Mouse (Mus musculus) frontal cortex, postnatal 36 days (tissue): Measurements from ENCODE around the gene Dhx37.
"Not testable (repeated sequence)": the region's sequence is repeated elsewhere in the genome, so short reads cannot be mapped to it uniquely, and the experiment has no call there.

Experiments used
- DNase-seq, 2 experiments: peaks; one replicate each; pipeline ENCODE4 v3.0.0; 2022; ENCODE audit warnings: low spot score in 2 of 2

Dhx37 gene

DNA sequence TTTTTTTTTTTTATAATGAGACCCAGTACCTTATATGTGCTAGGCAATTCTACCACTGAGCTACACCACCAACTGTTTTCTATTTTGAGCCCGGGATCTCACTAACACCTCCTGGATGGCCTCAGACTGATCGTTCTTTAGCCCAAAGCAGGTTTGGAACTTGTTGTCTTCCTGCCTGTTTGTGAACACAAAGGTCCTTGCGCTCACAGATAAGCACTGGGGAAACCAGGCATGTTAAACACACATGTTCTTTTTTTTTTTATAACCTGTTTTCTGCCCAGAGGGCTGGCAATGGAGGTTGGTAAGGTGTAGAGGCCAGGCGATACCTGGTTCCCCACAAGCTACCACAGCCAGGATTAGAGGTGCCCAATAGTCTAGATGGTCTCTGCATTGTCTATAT lies 14.7 kb upstream of the Dhx37 start:
- DNase-seq: no peak

DNA sequence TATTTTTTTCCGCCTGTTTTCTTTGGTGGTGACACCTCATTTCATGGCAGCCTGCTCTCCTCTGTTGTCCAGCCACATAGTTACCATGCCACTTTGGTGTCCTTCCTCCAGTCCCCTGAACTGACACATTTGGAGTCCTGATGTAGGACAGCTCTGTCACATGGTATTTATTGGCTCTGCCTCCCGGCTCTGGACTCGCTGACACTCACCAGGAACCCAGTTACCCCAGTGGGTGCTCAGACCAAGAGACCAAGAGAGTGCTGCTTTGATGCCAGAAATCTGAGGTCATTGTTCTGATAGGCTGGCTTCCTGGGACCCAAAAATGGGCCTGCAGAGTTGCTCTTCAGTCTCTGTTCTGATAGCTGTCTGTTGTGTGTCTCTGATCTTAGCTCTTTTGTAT lies 14.1 kb upstream of the Dhx37 start:
- no peak for DNase-seq

DNA sequence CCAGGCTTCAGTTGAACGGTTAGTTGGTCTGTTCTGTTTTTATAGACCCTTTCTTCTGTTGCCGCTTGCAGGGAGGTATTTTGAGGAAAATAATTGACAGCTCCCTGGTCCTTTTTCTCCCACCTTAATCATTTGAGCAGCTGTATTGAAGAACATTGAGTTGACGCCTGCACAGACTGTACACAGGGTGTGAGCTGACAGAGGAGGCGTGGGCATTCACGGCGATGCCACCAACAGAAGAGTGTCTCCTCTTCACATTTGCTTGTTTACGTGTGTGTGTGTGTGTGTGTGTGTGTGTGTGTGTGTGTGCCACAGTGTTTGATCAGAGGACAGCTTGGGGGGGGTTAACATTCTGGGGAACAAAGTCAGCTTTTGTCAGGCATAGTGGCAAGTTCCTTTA lies 12.4 kb upstream of the Dhx37 start:
- DNase-seq: peak in 1 of 2 experiments; percentile 23

DNA sequence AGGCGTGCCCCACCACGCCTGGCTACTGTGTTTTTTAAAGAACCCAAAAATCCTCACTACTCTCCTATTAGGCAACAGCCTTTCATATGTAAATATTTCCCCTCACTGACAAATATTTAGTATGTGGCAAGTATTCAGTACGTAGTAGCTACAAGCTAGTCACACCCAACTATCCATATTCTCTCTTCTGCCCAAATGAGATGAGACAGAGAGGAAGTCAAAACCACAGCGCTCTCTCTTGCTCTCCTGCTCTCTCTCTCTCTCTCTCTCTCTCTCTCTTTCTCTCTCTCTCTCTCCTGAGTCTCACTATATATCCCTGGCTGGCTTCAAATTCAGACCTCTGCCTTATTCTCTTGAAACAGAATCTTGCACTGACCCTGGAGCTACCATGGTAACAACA lies 10.6 kb upstream of the Dhx37 start:
- no peak for DNase-seq

DNA sequence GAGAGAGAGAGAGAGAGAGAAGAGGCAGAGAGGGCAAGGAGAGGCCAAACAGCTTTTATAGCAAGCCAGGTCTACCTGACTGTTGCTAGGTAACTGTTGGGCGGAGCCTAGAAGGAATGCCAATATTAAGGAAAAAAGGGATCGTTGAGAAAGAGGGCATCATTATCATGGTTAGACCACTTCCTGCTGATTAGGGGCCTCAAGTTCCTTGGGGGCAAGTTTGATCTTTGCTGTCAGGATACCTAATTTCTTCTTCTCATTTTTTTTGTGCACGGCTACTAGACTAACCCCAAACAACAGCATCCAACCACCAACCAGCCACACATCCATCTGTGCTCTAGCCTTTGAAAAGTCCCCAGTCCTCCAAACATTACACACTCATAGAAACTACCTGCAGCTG lies 10.0 kb upstream of the Dhx37 start:
- DNase-seq: no peak

DNA sequence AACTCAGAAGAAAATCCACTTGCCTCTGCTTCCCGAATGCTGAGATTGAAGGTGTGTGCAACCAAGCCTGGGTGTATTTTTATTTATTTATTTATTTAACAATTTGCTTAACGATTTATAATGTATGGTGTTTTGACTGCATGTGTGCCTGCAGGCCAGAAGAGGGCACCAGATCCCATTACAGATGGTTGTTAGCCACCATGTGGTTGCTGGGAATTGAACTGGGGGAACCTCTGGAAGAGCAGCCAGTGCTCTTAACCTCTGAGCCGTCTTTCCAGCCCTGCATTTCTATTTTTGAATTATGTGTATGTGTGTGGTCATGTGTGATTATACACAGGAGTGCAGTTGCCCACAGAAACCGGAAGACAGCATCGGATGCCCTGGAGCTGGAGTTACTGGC lies 9.4 kb upstream of the Dhx37 start:
- DNase-seq: no peak

DNA sequence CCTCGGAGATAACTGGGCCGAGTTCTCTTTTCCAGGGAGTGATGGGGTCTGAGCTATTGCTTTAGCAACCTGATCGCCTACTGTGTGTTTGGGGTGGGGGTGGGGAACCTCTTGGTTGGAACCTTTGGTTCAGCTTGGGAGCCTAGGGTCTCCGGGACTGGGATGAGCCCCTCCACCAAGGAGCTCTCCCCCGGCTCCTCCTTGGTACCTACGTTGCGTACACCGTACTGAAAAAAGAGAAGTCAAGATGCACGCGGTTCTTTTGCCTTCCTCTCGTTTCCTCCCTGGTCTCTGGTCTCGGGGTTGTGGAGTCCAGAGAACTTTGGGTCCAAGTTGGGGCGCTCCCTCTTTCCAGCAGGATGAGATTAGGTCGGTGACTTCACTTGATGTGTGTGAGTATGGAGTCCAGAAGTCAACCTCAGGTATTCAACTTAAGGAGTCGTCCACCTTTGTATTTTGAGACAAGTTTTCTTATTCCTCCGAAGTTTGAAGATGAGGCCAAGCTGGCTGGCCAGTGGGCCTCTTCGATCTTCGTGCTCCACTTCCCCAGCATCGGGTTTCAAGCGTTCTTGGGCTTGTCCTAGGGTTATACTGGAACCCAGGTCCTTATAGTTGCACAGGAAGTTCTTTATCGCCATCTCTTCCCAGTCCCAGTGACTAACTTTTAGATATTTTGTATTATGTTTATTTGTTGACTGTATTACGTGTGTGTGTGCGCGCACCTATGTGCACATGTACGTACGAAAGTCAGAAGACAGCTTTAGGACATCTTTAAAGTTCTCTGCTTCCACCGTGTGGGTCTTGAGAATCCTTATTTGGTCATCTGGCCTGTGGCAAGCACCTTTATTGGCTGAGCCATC lies 8.4 kb upstream of the Dhx37 start:
- peak in 1 of 2 experiments; percentile 21 for DNase-seq

DNA sequence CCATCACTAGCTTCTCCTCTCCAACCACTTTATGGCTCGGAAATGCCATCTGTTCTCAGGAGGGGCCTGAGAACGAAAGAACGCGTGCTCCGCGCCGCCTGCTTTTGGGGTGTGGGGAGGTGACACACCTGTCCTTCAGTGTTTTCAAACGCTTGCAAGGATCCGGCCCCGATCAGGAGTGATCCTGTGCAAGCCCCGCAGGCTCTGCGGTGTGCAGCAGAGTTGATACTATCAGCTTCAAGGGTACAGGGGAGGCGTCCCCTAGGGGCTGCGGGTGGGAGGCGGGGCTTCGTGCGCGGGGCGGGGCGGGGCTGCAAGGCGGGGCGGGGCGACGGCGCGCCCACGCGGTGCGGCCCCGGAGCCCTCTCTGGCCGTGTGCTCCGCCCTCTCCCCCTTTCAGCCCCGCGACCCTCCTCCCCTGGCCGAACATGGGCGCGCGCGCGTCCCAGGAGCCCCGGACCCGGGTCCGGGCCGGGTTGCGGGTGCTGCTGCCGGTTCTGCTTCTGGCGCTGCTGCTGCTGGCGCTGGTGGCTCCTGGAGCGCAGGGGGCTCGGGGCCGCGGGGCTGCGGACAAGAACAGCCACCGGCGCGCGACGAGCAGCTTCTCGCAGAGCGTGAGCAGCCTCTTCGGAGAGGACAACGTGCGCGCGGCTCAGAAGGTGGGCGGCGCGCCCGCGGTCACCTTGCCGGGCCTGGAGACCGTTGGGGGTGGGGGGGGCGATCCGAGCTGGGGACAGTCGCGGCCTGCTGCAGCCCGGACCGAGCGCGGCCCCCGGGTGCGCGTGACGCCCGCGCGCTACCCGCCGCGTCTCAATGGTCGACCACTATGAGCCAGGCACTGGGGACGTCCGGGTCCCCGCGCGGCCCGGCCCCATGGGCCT lies 7.6 kb upstream of the Dhx37 start, which contains the start of gene Bri3bp:
TSS of gene Bri3bp (plus strand) at position 335 of the 881 bp plus-strand sequence.
- DNase-seq: peak; percentile 37 to 56

DNA sequence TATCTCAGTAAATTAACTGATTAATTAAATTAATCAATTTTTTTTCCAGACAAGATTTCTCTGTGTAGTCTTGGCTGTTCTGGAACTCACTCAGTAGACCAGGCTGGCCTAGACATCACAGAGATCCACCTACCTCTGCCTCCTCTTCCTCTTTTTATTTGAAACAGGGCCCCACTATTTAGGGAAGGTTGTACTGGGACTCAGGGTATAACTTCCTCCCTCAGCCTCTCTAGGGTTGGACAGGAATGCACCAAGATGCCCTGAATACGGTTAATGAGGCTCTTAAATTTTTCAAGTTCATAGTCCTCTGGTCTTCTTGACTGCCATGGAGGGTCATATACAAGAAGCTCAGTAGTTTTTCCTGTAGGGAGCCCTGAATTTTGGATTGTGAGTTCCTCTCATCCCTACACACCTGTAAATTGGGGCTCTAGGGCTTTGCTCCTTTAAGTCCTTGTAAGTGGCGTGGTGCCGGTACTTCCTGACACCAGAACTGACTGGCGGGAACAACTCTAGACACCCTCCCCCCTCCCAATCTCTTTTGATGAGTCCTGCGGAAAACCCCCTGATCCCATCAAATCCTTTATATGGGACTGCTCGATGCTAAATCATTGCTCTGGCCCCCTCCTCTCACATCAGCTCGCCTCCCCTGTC lies 6.8 kb upstream of the Dhx37 start:
- no peak for DNase-seq

DNA sequence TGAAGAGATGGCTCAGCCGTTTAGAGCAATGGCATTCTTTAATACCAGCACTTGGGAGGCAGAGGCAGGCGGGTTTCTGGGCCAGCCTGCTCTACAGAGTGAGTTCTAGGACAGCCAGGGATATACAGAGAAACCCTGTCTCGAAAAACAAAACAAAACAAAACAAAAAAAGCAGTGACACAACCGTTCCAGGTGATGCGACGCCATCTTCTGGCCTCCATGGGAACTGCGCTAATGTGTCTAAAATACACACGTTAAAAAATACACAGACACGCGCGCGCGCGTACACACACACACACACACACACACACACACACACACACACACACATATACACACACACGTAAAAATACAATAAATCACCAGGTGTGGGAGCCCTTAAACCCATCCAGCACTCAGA lies 426 bp upstream of the Dhx37 start:
- DNase-seq: not testable (repeated sequence)

DNA sequence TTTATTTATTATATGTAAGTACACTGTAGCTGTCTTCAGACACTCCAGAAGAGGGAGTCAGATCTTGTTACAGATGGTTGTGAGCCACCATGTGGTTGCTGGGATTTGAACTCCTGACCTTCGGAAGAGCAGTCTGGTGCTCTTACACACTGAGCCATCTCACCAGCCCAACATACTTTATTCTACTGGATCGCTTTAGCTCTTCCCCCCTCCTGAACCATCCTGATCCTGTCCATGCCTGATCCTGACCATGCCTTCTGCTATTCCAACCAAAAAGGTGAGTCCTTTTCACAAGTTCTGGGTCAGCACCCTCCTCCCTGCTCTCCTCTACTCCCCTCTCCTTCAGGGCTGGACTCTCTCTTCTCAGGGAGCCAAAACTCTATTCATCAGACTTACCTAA lies 1.6 kb downstream of the Dhx37 start:
- not testable (repeated sequence) for DNase-seq

DNA sequence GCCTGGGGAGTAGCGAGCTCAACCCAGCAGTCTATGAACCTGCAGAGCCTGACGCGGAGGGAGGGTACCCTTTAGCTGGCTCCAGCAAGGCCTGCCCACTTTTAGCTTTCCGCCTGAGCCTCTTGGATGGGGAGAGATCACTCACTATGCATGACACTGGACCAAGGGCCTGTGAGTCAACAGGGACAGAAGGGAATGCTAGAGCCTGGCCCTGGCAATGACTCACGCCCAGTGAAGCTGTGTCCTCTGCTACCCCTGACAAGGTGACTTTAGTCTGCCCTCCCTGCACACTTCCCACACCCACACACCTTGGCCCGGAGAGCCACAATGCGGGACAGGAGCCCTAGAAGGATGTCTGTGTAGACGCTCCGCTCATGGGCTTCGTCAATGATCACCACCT lies 7.6 kb downstream of the Dhx37 start:
- no peak for DNase-seq

DNA sequence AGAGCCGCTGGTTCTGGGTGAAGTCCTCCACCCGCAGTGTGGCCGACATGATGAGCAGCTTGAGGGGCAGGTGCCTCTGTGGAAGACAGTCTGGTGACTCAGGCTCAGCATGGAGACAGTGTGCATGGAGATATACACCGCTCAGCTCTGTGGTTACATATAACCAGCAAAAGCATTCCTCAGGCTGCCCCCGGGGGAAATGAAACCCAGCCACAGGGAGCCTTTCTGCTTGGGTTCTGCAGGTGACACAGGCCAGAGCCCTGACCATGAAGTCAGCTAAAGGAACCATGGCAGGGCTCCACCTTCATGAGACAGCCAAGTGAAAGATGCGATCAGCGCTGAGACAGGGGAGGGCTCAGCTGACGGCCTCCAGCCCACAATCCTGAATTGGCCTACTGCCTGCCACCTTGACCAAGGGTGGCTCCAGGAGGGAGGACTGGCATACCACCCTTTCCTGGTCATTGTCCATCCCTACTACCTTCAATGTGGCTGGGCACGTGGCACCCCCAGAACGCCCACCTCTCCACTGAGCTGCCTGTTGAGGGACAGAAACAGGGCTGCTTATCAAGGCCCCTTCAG lies 8.1 kb downstream of the Dhx37 start:
- no peak for DNase-seq

DNA sequence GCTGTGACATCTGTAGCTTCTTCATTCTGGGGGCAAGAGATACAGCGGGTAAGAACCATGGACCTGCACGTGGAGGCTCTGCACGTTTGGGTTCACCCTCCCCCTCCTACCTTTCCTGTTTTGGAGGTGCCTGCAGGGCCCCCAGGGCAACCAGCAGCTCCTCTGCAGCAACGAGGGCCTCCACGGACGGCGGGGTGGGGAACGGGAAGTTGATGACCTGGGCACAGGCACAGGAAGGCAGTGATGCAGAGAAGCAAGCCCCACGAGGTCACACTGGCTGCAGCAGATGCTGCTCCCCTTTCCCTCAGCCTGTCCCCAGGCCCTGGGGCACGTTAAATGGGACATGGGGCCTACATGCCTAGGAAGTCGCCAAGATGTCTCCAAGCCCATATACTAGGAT lies 14.8 kb downstream of the Dhx37 start:
- DNase-seq: no peak

DNA sequence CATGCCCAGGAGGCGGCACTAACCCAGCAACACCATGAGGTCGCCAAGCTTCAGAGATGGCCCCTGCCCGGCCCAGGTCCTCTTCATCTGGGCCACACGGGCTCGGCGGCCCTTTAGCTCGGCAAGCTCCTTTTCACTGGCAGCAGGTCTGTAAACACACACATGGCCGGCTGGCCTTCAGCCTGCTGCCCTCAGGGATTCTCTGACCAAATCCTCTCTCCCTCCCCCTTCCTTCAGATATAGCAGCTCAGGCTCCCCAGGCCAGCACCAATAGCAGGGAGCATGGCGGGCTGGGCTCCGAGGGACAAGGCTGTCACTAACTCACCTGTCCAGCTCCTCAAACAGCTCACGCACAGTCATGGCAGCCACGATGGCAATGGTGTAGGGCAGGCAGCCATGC lies 15.3 kb downstream of the Dhx37 start:
- DNase-seq: no peak

DNA sequence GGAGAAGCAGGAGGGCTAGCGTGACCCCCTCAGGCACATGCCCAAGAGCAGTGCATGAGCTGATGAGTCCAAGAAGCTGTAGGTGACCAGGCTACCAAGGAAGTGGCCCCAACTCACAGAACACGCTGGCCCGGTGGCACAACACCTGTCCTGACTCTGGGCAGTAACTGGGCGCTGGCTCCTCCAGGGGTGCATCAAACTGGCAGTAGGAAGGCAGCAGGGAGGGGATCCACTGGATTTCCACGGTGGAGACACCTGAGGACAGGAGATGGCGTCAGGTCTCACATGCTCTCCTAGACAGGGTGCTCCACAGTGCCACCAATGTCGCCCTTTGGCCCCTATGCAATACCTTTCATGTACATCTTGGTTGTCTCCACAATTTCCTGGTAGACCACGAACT lies 17.7 kb downstream of the Dhx37 start:
- no peak for DNase-seq

DNA sequence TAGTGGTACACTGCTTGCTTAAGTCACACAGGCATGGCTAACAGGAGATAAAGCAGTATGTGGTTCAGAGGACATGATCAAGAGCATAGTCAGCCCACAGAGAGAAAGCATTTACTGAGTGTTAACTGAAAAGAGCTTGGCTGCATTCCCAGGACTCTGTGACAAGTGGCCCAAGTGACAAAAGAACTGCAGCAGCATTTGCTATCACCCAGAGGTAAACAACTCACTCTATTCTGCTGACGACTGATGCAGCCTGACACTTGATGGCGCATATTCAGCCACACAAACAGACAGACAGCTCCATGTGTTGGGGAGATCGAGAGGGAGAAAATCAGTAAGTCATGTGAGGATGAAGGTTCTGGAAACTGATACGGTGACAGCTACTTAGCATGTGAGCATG lies 20.2 kb downstream of the Dhx37 start:
- no peak for DNase-seq

DNA sequence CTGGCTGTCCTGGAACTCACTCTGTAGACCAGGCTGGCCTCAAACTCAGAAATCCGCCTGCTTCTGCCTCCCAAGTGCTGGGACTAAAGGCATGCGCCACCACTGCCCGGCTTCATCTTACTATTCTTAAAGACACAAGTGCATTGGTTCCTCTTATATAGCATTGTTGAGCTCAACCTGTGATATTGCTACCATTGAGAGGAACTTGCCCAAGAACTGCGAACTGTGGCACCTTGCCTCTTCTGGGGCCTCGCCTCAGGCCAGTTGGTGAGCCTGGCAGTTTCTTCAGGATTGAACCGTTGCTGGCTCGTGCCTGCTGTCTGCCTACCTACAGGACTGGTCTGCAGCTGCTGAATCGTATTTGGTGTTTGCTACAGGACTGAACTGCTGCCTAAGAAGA lies 21.4 kb downstream of the Dhx37 start:
- DNase-seq: not testable (repeated sequence)

DNA sequence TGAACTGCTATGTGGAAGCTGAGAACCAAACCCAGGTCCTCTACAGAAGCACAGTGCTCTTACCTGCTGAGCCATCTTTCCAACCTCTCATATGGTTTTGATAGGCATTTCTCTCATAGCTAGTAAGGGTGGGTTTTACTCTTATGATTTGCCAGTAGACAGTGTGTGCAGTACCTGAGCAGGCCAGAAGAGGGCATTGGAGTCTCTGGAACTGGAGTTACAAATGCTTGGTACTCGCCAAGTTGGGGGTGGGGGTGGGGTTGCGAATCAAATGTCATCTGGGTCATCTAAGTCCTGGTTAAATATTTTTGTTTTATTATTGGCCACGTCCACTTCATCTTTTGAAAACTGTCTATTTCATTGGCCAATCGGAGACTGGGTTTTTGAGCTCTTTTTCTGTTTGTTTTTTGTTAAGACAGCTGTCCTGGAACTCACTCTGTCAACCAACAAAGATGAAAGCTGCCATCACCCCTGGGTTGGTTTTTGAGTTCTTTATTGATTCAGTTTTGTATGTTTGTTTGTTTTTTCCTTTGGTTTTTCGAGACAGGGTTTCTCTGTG lies 21.9 kb downstream of the Dhx37 start:
- peak in 1 of 2 experiments; percentile 71 for DNase-seq

DNA sequence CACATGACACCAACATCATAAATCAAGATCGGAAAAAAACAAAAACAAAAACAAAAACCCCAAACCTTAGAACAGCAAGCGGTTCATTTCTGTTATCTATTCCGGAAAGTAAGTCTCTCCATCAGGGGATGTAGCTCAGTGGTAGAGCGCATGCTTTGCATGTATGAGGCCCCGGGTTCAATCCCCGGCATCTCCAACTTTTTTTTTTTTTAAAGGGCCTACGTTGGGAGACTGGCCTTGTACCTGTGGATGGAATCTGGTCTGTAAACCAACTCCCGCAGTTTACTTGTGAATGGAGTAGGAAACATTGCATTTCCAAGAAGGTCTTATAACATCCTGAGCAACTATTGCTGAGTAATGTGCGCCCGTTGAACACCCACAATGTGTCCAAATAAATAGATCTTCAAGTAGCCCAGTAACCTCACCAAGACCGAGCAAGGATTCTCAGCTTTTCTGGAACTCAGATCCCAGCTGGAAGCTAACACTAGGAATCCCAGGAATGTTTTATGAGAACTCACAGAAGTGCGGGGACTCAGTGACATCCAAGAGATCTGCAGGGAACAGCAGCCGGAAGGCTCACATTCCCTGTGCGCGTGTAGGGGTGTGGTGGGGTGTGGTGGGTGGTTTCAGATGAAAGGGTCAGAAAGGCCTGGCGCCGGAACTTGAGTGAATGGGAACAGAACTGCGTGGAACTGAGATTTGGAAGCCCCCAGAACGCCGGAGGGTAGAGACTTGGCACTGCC lies 24.4 kb downstream of the Dhx37 start:
- peak in 1 of 2 experiments; percentile 71 for DNase-seq

DNA sequence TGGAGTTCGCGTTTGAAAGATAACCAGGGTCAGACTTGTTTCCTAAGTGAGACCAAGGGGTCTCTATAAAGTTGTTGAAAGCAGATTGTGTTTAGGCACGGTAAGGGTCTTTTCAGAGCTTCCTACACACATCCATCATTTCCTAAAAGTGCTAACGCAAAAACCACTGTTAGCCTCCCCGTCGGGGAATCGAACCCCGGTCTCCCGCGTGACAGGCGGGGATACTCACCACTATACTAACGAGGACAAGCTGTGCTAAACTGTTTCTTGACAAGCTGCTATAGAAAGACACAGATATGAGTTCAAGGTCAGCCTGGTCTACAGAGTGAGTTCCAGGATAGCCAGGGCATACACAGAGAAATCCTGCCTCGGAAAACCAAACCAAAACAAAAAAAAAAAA lies 25.1 kb downstream of the Dhx37 start:
- DNase-seq: peak; percentile 92 to 94
